Mouse (Mus musculus) stomach, postnatal 0 days (tissue): ENCODE results near the gene Mttp.

ENCODE experiments used
- CTCF ChIP-seq: IDR thresholded peaks from 2 replicates; pipeline ENCODE4 v1.5.1; 2016; ENCODE audit warnings: antibody characterized with exemption, low read depth, mild to moderate bottlenecking, moderate library complexity
- EP300 ChIP-seq: optimal IDR thresholded peaks from 2 replicates; pipeline ENCODE3; 2016; ENCODE audit warnings: antibody characterized with exemption

DNA sequence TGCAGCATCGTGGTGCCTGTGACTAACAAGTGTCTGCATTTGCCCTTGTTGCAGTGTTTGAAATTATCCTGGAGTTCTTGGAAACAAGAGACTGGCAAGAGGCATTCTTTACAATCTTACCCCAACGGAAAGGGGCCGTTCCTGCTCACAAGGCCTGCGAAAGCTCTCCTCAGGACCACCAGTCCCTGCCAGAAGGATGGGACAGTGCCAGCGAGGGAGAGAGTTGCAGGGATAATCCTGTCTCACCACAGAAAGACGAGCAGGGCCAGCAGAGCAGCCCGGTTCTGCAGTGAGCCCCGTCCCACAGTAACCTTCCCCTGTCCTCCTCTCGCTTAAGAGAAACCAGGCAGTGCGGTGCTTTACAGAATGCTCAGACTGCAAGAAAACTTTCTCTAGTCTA, 11.9 kb upstream of the Mttp start:
- TF ChIP-seq CTCF: no peak
- TF ChIP-seq EP300: no peak
